Mouse (Mus musculus): Measurements from ENCODE around the gene Ripor1.

Ripor1 gene

GRCm38 (mm10) chr8:105605491-105606188 is 585 bp downstream of the Ripor1 start:
- DNase-seq (ENCODE audit: low spot score in 2 of 2), result peak; percentile 46 to 53

DNA sequence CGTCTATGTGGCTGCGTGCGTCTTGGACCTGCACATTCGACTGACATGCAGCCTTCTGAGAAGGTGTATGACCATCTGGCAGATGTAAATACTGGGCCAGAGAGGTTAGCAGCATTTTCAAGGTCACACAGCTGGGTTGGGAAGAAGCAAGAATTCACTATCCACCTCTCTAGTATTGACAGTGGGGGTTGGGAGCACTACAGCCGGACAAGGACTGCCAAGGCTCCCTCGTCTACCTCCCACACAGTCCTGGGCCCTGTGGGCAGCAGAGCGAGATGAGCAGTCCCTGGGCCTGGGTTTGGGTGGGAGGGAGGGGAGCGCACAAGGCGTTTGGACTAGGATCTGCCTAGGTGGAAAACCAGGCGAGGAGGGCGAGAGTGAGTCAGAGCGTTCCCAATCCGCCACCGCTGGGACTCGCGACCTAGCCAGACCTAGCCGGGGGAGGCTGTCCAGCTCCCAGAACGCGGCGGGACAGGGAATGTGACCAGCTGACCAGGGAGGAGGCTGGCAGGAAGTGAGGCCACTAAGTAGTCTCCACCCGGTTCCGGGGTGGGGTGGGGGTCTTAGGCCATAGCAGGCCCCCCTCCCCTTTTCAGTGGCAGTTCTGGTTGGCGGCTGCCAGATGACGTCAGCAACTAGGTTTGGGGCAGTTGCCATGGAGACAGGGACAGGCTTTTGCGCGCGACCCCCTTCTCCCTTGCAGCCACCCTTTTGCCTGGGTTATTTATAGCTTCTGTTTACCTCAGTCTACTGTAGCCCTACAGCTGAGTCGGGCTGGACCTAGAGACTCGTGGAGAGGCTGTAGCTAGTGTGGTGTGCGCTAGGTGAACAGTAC is 1.4 kb downstream of the Ripor1 start:
- peak; percentile 44 to 60 for DNase-seq (ENCODE audit: low spot score in 2 of 2)

DNA sequence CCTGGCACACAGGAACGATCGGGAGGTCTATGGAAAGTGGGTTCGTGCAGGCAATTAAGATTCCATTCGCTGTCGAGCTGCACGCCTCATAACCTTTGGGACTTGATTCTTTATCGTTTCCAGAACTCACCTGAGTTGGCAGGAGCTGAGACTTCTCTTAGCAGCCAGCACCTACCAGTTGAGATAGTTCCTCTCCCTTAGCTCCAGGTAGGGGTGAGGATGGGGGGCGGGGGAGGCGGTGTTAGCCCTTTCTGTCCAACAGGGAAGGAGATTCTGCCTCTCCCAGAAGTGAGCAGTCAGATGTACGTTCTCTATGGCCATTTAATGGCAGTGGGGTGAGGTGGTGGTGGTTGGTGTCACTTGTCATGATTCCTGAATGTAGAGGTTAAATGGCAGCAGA is 2.0 kb downstream of the Ripor1 start:
- no peak for DNase-seq (ENCODE audit: low spot score in 2 of 2)

- peak; percentile 50 to 65 for DNase-seq (ENCODE audit: low spot score in 2 of 2)
Observed at GRCm38 (mm10) chr8:105607684-105608083, 2.6 kb downstream of the Ripor1 start.

DNA sequence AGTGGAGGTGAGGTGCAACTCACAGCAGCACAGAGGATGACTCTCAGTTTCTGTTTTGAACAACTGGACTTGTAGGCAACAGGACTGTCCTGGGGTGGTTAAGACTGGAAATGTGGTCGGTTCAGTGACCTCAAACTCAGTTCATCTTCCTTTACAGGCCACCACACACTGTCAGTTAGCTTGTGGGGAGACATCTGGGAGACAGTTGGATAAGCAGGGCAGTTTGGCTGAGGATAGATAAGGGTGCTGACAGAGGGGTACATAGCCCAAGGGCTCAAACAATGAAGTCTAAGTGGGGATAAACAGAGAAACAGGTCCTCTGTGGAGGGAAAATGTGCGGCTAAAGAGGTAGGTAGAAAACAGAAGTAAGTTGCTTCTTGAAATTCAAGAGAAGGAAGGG is 4.3 kb downstream of the Ripor1 start:
- DNase-seq (ENCODE audit: low spot score in 2 of 2), result peak in 1 of 2 experiments; percentile 38

DNA sequence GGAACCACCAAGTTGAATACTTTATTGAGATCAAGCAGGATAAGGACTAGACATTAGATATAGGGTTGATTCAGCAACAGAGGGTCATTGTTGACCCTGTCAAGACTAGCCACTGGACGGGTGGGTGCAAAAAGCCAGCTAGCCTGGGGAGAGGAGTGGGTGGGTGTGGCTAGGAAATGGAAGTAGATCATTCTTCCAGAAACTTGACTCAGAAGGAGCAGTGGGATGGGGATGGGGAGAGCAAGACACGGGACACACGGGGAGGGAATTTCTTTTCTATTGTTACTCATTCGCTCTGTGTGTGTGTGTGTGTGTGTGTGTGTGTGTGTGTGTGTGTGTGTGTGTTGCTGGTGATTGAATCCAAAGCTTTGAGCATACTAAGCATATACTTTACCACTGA is 4.7 kb downstream of the Ripor1 start:
- DNase-seq (ENCODE audit: low spot score in 2 of 2), result no peak

GRCm38 (mm10) chr8:105611836-105612235 is 6.8 kb downstream of the Ripor1 start:
- DNase-seq (ENCODE audit: low spot score in 2 of 2), result no peak

- no peak for DNase-seq (ENCODE audit: low spot score in 2 of 2)
Observed at GRCm38 (mm10) chr8:105613037-105613436, 8.0 kb downstream of the Ripor1 start.

DNA sequence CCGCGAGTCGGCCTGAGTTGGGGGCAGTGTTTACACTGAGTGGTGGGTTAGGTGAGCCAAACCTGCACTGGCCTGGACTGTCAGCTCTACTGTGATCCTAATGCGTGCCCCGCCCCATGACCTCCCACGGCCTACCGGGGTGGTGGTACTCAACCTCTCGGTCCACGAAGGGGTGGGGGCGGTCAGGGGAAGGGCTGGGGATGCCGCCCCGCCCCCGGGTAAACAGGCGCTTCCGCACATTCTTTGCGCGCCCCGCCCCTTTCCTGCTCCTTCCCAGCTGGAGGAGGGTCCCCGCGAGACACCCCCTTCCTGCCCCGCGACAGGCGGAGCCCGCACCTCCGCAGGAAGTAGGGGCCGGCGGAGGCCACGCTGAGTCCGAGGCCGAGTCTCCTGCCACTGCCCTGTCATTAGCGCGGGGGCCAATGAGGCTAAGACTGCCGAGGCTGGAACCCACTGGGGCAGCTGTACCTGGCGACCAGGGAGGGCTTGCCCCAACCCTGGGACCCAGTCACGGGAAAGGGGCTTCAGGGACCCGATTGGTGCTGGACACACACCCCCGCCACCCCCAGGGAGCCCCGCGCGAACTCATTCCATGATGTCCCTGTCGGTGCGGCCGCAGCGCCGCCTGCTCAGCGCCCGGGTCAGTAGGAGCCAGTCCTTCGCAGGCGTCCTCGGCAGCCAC is 8.9 kb downstream of the Ripor1 start:
- DNase-seq (ENCODE audit: low spot score in 2 of 2), result peak; percentile 59 to 65

DNA sequence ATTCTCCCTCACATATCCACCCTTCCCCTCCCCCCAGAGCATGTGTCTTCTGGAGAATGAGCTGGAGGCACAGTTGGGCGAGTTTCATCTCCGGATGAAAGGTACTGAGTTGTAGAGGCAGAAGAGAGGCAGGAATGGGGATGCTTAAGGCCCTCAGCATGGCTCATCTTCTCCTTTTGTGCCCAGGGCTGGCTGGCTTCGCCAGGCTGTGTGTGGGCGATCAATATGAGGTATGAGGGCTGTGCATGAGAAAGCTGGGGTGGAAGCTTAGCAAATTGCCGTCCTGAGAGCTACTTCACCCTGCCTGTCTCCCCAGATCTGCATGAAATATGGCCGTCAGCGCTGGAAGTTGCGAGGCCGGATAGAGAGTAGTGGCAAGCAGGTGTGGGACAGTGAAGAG is 10.9 kb downstream of the Ripor1 start:
- DNase-seq (ENCODE audit: low spot score in 2 of 2), result no peak

DNA sequence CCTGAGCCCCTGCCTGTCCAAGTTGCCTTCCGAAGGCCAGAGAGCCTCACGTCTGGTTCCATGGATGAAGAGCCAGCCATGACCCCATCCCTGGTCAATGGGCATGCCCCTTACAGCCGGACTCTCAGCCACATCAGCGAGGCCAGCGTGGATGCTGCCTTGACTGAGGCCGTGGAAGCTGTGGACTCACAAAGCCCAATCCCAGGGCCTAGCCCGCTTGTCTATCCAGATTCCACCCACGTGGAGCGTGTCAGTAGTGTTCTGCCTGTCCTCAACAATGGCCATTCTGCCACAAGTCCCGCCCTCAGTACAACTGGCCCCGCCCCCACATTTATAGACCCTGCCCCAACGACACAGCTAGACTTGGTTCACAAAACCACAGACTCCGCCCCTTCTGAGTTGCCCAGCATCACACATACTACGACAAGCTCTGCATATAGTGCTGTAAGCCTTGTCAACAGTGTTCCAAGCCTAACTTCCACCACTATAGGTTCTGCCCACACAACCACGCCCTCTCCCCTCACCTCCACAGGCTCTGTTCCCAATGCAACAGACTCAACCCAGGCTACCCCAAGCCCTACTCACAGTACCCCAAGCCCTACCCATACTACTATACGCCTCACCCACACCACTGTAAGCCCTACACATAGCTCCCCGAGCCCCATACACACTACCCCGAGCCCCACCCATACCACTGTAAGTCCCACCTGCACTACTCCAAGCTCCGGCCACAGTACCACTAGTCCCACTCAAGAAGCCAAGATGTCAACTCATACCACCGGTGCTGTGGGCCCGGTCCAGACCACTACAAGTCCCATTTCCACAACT is 12.6 kb downstream of the Ripor1 start:
- DNase-seq (ENCODE audit: low spot score in 2 of 2), result no peak

DNA sequence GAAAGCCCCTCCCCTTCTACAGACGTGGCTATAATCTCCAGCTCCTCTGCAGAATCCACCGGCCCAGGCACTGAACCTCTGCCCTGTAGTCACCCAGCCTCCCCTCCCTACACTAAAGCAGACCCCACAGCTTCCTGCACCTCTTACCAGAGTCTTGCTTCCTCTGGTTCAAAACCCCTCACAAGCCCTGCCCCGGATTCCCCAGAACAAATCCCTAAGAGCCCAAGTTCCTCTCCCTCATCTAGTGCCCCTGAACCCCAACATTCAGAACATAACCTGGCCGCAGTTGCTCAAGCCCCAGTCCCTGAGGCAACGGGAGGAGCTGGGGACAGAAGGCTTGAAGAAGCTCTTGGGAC is 13.2 kb downstream of the Ripor1 start:
- no peak for DNase-seq (ENCODE audit: low spot score in 2 of 2)

DNA sequence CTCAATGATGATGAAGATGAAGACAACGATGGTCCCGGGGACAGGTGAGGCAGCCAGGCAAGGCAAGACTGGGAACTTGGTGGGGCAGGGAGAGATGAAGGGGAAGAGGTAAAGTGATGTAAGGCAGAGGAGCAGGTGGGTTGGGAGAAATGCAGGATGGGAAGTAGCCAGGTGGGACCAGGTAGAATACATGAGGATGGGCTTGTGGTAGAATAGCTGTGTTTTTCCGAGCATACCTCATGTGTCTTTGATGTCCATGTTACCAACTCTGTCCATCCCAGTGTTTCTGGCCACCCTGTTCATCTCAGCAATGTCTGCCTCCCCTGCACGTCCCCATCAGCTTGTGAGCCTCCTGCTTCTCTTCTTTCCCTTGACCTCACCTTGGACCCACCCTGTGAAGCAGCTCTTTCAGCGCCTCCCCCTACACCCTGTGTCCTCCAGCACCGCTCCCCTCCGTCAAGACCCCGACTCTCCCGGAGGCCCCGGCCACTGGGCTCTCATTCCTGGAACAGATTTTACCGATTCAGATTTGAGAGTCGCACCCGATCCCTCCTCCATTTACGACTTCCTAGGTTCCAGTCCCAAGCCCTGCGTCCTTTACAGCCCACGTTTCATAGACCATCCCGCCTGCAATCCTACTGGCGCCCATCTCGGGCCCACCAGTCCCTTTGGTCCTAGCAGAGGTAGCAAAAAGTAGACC is 14.0 kb downstream of the Ripor1 start:
- no peak for DNase-seq (ENCODE audit: low spot score in 2 of 2)

DNA sequence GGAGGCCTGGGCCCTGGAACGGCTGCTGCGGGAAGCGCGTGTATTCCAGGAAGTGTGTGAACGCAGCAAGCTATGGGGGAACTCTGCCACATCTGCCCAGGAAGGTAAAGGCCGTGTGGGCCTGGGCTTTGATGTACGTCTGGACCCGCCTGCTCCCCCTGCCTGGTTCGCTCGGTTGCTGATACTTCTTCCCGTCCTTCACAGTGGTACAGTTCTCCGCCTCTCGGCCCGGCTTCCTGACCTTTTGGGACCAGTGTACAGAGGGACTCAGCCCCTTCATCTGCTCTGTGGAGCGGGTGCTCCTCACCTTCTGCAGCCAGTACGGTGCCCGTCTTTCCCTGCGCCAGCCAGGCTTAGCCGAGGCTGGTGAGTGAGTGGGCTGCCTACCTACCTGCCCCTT is 15.2 kb downstream of the Ripor1 start:
- DNase-seq (ENCODE audit: low spot score in 2 of 2), result no peak

- no peak for DNase-seq (ENCODE audit: low spot score in 2 of 2)
Observed at GRCm38 (mm10) chr8:105620946-105621720, 16.1 kb downstream of the Ripor1 start.

DNA sequence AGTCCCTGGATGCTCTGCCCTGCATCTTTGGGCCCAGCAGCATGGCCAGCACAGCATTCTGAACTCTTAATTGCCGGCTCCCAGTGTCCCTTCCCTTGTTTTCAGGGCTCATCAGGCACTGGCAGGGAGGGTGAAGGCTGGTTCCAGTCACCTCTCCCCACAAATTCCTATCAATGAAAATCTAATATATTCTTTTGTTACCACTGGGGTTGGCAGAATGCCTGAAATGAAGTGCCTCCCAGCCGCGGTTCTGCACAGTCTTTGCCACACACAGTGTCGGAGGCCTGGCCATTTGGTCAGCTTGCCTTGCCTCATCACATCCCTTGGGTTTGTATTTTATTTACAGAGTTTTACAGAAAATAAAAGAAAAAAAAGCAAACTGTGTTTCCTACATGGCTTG is 16.8 kb downstream of the Ripor1 start:
- DNase-seq (ENCODE audit: low spot score in 2 of 2), result no peak

- DNase-seq (ENCODE audit: low spot score in 2 of 2), result peak; percentile 95 to 96
Observed at GRCm38 (mm10) chr8:105622421-105622920, 17.4 kb downstream of the Ripor1 start.

- DNase-seq (ENCODE audit: low spot score in 2 of 2), result peak; percentile 94 to 95
Observed at GRCm38 (mm10) chr8:105623118-105623517, 18.1 kb downstream of the Ripor1 start.

DNA sequence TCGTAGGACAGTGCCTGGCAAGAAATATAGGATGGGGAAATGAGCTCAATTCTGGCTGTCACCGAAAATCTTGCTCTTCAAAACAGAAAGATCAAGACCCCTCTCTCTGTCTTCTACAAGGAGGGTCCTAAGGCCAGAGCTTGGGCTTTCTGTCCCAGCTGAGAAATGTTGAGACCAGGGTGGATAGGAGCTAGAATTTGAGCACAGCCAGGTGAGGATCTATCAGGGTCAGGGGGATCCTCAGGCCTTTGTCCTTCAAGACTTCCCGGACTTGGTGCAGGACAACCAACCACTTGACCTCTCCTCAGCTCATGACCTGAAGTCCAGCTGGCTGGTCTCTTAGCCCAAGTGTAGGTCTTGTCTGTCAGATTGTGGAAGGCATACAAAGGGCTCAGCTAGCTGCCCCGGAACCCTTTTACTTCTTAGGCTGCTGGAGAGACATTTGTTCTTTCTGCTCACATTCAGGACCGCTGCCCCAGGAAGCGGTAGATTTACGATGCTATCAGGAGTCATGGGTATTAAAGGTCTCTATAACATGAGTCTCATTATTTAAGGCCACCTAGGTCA is 18.7 kb downstream of the Ripor1 start:
- DNase-seq (ENCODE audit: low spot score in 2 of 2), result no peak

GRCm38 (mm10) chr8:105624401-105624800 is 19.3 kb downstream of the Ripor1 start:
- DNase-seq (ENCODE audit: low spot score in 2 of 2), result peak in 1 of 2 experiments; percentile 44

Data from spleen, postnatal 36 days (tissue).